Mouse (Mus musculus): ENCODE data around the gene Slit3. TPM values are rescaled to one million over a fixed set of nuclear protein-coding genes. Genes with fewer than 3 reads are reported as not detected.

Gene Slit3
- total RNA-seq, 2 experiments from 2014 or later, result 9.3 to 9.8 TPM

- no peak for DNase-seq
- intact Hi-C loops (cut with DNase I), result loop anchor here (10.0 kb wide), 2 partner anchors 233 to 863 kb away; partner anchors contain the start of gene Spdl1
These were observed 576.5 kb downstream of the Slit3 start for GRCm38 (mm10) chr11:35697476-35697875.

DNA sequence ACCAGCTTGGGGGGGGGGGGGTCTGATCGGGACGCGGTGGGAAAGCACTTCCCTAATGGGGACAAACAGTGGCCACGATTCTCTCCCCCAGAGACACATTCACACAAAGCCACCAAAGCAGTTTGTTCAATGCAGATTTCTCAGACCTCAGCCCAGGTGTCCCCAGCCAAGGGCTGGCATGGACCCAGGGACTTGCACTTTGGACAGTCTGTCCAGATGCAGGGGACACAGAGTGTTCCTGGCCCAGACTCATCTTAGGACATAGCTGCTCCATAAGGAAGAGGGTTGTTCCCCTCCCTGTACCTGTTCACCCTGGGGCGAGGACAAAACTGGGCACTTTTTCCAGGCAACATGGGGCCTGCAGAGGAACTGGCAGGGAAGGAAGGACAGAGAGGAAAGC is 577.9 kb downstream of the Slit3 start:
- intact Hi-C loops (cut with DNase I), result loop anchor here (10.0 kb wide), 2 partner anchors 234 to 864 kb away; partner anchors contain the start of gene Spdl1
- DNase-seq, result no peak

- intact Hi-C loops (cut with DNase I), result no loop called here
- no peak for DNase-seq
These were observed 582.4 kb downstream of the Slit3 start for GRCm38 (mm10) chr11:35703471-35703870.

GRCm38 (mm10) chr11:35704381-35704780 is 583.4 kb downstream of the Slit3 start:
- intact Hi-C loops (cut with DNase I), result no loop called here
- no peak for DNase-seq

- DNase-seq, result no peak
- intact Hi-C loops (cut with DNase I), result no loop called here
These were observed 583.9 kb downstream of the Slit3 start for GRCm38 (mm10) chr11:35704927-35705326.

GRCm38 (mm10) chr11:35707431-35707830 is 586.4 kb downstream of the Slit3 start:
- intact Hi-C loops (cut with DNase I), result no loop called here

DNA sequence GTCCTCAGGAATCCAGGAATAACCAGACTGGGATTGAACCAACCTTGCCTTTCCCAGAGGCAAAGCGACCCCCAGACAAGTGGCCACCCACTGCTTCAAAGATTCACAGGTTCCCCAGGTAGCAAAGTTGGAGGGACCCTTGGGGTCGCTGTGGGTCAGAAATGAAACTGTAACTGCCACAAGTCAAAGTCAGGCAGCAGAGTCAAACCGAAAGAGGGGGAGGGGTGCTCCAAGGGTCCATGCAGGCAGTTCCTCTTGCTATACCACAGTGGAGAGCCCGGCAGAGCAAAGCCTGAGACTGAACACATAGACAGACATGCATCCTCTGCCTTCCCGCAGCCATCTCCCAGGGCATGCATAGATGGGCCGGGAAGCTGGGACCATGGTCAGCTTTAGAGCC is 590.3 kb downstream of the Slit3 start:
- no peak for DNase-seq
- intact Hi-C loops (cut with DNase I), result no loop called here

More at GRCm38 (mm10) chr11:35707431-35707830, 586.4 kb downstream of the Slit3 start:
- no peak for DNase-seq

DNA sequence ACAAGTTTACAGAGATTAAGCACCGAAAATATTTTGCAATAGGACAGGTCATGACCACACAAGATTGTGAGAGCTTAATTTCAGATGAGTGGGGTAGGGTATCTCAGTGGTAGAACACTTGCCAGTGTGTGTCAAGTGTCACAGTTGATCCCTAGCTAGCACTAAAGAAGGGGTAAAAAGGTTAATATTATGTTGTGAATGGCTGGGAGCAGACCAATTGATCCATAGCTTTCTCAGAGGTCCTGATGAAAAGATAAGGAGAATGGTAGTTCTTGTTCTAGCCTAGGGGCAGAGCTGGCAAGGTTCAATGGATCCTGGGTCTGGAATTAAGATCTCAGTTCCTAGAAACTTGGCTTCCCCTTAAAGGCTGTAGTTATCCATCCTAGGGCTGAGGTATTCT is 597.9 kb downstream of the Slit3 start:
- intact Hi-C loops (cut with DNase I), result no loop called here
- no peak for DNase-seq

DNA sequence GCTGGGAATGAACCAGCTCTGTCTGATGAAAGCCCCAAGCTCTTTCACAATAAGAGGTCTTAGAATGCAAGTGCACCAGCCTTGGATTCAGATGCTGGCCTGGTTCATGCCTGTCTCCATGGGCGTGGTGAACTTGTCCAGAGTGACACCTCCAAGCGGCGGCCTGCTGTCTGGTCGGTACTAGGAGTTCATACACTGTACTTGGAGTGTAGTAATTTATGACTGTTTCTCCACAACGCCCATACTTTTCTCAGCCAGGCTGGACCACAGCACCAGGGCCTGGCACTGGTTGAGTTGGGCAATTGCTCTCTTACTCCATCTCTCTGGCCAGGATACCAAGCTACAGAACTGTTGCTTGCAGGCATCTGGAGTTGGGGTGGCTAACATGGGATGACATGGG is 602.9 kb downstream of the Slit3 start:
- intact Hi-C loops (cut with DNase I), result no loop called here
- no peak for DNase-seq

GRCm38 (mm10) chr11:35726341-35726846 is 605.4 kb downstream of the Slit3 start:
- intact Hi-C loops (cut with DNase I), result no loop called here

DNA sequence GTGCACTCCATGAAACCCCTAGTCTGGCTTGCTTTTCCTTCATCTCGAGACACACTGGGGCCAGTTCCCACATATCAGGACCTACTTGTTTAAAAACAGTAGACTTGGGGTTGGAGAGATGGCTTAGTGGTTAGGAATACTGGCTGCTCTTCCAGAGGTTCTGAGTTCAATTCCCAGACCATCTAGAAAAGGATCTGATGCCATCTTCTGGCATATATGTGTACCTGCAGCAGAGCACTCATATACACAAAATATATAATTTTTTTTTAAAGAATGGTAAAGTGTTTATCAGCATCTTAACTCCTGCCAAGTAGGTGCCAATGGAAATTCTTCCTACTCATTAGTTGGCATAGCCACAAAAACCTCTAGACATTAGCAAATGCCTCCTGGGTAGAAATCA is 607.2 kb downstream of the Slit3 start:
- DNase-seq, result no peak
- intact Hi-C loops (cut with DNase I), result no loop called here

More at GRCm38 (mm10) chr11:35726341-35726846, 605.4 kb downstream of the Slit3 start:
- no peak for DNase-seq

GRCm38 (mm10) chr11:35729186-35729585 is 608.2 kb downstream of the Slit3 start:
- intact Hi-C loops (cut with DNase I), result no loop called here
- DNase-seq, result no peak

DNA sequence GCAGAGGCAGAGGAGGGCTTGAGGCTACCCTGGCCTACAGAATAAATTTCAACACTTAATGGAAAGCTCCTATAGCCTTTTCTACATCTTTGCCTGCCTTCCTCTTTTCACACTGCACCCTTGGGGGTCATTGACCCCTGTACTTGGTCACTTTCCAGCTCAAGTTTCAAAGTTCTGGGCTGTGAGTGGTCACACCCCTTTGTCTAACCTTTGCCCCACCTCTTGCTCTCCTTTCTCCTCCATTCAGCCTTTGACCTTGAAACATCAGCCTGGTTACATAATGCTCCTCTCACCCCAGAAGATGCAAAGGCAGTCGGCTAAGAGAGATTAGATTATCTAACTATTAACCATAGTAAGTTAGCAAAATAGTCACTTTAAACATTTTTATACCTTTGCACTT is 611.3 kb downstream of the Slit3 start:
- intact Hi-C loops (cut with DNase I), result no loop called here
- no peak for DNase-seq

DNA sequence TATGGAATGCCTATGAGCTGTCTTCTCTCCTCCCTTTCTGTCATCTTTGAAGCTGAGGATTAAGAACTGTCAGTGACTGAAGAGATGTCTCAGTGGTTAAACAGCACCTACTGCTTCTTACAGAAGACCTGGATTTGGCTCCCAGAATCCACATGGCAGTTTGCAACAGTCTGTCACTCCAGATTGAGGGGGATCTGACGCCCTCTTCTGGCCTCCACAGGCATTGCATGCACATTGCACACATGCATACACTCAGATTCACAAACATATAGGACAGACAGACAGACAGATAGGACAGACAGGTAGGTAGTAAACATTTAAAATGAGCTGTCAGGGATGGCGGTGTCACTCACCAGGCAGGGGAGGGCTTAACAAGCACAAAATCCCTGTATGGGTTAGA is 615.8 kb downstream of the Slit3 start:
- DNase-seq, result no peak
- intact Hi-C loops (cut with DNase I), result no loop called here

DNA sequence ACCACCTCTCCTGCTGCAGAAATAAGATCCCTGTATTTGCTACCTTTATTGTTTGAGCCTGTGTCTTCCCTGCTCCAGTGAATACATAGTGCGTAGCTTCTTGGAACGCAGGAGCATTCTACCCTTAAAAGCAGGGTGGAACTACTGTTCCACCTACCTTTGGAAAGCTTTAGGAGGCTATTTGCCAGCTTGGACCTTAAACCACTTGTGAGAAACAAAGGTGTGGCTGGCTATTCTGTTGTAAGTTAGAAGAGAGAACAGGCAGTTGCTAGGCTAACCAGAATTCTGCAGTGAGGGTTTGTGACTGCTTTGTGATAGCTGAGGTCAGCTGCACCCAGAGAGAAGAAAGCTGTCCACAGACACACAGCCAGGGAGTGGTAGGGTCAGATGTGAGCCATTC is 616.2 kb downstream of the Slit3 start:
- intact Hi-C loops (cut with DNase I), result no loop called here
- DNase-seq, result no peak

DNA sequence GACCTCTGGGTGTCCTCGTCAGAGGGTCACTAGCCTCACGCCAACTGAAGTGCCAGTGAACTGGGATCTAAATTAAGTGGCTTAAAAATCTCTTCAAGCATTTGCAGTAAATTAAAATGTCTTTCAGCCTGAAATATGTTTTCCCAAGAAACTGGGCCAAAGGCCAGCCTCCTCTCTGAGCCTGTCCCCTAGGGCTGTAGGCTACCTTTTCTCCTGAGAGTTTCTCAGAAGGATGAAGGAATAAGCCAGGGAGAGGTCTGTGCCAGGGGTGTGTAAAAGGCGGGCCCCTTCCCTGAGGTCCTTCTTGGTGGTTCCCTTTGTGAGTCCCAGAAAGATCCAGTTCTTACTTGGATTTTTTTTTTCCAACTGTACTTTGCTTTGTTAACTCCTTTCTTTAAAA is 617.1 kb downstream of the Slit3 start:
- intact Hi-C loops (cut with DNase I), result no loop called here
- DNase-seq, result no peak

- intact Hi-C loops (cut with DNase I), result no loop called here
- no peak for DNase-seq
These were observed 622.6 kb downstream of the Slit3 start for GRCm38 (mm10) chr11:35743586-35743985.

- no peak for DNase-seq
- intact Hi-C loops (cut with DNase I), result no loop called here
These were observed 623.5 kb downstream of the Slit3 start for GRCm38 (mm10) chr11:35744571-35744970.

- intact Hi-C loops (cut with DNase I), result no loop called here
- DNase-seq, result peak; percentile 31 to 52
These were observed 629.6 kb downstream of the Slit3 start for GRCm38 (mm10) chr11:35750578-35750977.

- DNase-seq, result no peak
- intact Hi-C loops (cut with DNase I), result no loop called here
These were observed 633.9 kb downstream of the Slit3 start for GRCm38 (mm10) chr11:35754906-35755418.

DNA sequence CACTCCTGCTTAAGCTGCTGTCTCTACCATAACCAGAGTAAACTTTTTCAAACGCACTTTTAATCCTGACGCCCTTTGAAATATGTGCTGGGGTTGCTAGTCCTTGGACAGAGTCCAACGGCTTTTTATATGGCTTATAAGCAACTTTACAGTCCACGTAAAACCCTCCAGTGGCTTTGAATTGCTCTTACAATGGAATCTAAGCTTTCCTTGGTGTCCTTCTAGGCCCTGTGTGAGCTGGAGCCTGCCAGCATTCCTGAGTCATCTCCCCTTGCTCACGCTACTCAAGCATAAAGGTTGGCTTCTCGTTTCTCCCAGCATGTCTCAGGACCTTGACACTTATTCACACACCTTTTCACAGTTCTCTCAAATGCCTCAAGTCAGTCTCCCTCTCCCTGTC is 634.5 kb downstream of the Slit3 start:
- intact Hi-C loops (cut with DNase I), result no loop called here
- no peak for DNase-seq

DNA sequence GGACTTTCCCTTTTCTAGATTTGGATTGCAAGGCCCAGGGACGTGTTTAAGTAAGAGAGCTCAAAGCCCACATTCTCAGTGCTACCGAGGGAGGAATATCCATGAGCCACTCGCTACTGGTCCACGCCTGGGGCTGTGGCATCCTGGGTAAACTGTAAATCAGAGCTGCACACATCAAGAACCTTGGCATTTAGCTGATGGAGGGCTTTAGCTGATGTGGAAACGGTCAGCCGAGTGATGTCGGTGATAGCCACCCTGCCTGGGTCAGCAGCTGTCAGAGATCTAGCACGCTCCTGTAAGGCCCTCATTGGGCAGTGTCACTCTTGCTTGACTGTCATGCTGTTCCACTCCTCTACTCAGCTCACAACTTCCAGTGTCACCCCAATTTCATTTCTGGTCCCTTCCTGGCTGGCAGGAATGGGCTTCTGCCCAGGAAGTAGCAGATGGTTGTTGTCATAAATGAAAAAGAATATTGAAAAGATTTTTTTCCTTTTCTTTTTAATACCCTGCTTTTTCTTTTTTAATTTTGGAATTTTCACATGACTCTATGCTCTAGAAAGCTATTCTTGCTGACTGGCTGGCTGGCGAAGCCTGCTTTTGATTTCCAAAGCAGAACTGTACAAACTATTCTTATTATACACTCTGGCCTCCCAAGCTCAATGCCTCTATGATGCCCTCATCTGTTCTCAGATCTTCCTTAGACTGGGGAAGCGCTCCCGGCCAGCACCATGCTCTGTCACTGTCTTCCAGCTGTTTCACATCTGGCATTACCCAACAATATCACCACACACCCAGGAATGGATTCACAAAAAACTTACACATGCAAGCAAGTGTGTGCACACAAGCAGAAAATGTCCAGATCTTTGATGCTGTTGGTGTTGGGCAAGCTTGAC is 635.6 kb downstream of the Slit3 start:
- DNase-seq, result no peak
- intact Hi-C loops (cut with DNase I), result no loop called here

All from gastrocnemius, postnatal 36 days (tissue).